Mouse (Mus musculus) G1E (cell line): ENCODE data around the gene Lrfn2.

Experiments used
- CTCF ChIP-seq: IDR thresholded peaks from 2 replicates; pipeline ENCODE4 v1.5.1; 2012; ENCODE audit warnings: low read depth, low read length, inconsistent platforms, mixed read lengths
- GATA1 ChIP-seq: IDR thresholded peaks from 2 replicates; pipeline ENCODE4 v1.6.1; 2012; ENCODE audit warnings: borderline replicate concordance, low read length, inconsistent platforms, mixed read lengths
- POLR2AphosphoS5 ChIP-seq: IDR thresholded peaks from 2 replicates; pipeline ENCODE4 v1.6.1; 2012; ENCODE audit warnings: low read depth, low read length, inconsistent platforms; ENCODE audit not compliant: insufficient replicate concordance
- TAL1 ChIP-seq: conservative IDR thresholded peaks from 2 replicates; pipeline ENCODE4 v1.6.1; 2012; ENCODE audit warnings: low read depth, low read length, inconsistent platforms, mixed read lengths

GRCm38 (mm10) chr17:49016229-49016628, 84.0 kb downstream of the Lrfn2 start:
- TF ChIP-seq TAL1 (no peak), CTCF (no peak), GATA1 (no peak), POLR2AphosphoS5 (no peak)
